Mouse (Mus musculus) lung, postnatal 0 days (tissue): ENCODE measurements around the gene Sox12. TPM values are rescaled to one million over a fixed set of nuclear protein-coding genes. Genes with fewer than 3 reads are reported as not detected.

ENCODE experiments used
- ATAC-seq: fragments of 200-750 bp; cut with Nextera tagmentation; 2 replicates; pipeline ENCODE4 v1.8.0; 2017; ENCODE audit warnings: moderate library complexity
- DNase-seq: peaks from one replicate; pipeline ENCODE4 v3.0.0-alpha.2; 2016; ENCODE audit warnings: low spot score
- H3K27ac ChIP-seq: fragments of 300-500 bp; sonication (generic); 2 replicates; pipeline ENCODE4 v1.5.1; 2014; ENCODE audit warnings: antibody characterized with exemption, mild to moderate bottlenecking, low read length, mixed read lengths
- H3K27me3 ChIP-seq: fragments of 300-500 bp; sonication (generic); replicated peaks from 2 replicates; pipeline ENCODE4 v1.6.1; 2014; ENCODE audit warnings: low read length, mixed read lengths; ENCODE audit not compliant: insufficient read depth
- H3K36me3 ChIP-seq: fragments of 300-500 bp; sonication (generic); 2 replicates; pipeline ENCODE4 v1.6.1; 2014; ENCODE audit warnings: low read length, mixed read lengths; ENCODE audit not compliant: insufficient read depth
- H3K4me1 ChIP-seq: fragments of 300-500 bp; sonication (generic); 2 replicates; pipeline ENCODE4 v1.6.1; 2014; ENCODE audit warnings: antibody characterized with exemption, low read depth, low read length, mixed read lengths; ENCODE audit not compliant: insufficient read depth
- H3K4me2 ChIP-seq: fragments of 300-500 bp; sonication (generic); replicated peaks from 2 replicates; pipeline ENCODE4 v1.6.1; 2014; ENCODE audit warnings: low read depth, mild to moderate bottlenecking, low read length, moderate library complexity, mixed read lengths
- H3K4me3 ChIP-seq: fragments of 300-500 bp; sonication (generic); 2 replicates; pipeline ENCODE4 v1.5.1; 2014; ENCODE audit warnings: low read depth, low read length
- H3K9ac ChIP-seq: fragments of 300-500 bp; sonication (generic); replicated peaks from 2 replicates; pipeline ENCODE4 v1.6.1; 2014; ENCODE audit warnings: low read depth, mild to moderate bottlenecking
- H3K9me3 ChIP-seq: fragments of 300-500 bp; sonication (generic); 2 replicates; pipeline ENCODE4 v1.6.1; 2016; ENCODE audit warnings: low read length, mixed read lengths
- CTCF ChIP-seq: IDR thresholded peaks from 2 replicates; pipeline ENCODE4 v1.5.1; 2016; ENCODE audit warnings: antibody characterized with exemption, mild to moderate bottlenecking
- EP300 ChIP-seq: IDR thresholded peaks from 2 replicates; pipeline ENCODE4 v1.6.1; 2016; ENCODE audit warnings: antibody characterized with exemption, mild to moderate bottlenecking, control low read depth
- WGBS: fragments of 180-500 bp; shearing (Covaris S2); extraction: QIAGEN DNeasy Blood & Tissue Kit; methylation state at CpG from one replicate; pipeline ENCODE4 v1.1.7; 2014; 5-methylcytosine and 5-hydroxymethylcytosine counted together
- polyA plus RNA-seq: library from polyadenylated mRNA; unstranded; fragments of >200 nt; fragmentation: Nextera tagmentation; extraction: Ambion mirVana; gene quantifications from 2 replicates; pipeline ENCODE4 v1.2.1, GENCODE M21; 2015

The Sox12 gene
- polyA plus RNA-seq, 1 experiment from 2014 or later, result 3.5 TPM

GRCm38 (mm10) chr2:152345393-152345792 is 52.5 kb downstream of the Sox12 start:
- no peak for TF ChIP-seq EP300
- no peak overlapping the region for H3K9ac ChIP-seq
- H3K4me3 ChIP-seq, result no peak overlapping the region
- no peak overlapping the region for H3K4me2 ChIP-seq
- H3K36me3 ChIP-seq, result no peaks in the 10 kb centered on the region
- no peaks in the 10 kb centered on the region for H3K9me3 ChIP-seq
- 70% methylated on average over 6 of the region's 6 CpGs for WGBS
- H3K27ac ChIP-seq, result no peak overlapping the region
- ATAC-seq (no peak), DNase-seq (no peak)
- no peaks in the 10 kb centered on the region for H3K27me3 ChIP-seq
- 0 out of 2 replicates have a peak, but pooled peaks cover 5% of the 10 kb centered on the region for H3K4me1 ChIP-seq

- no peak for ATAC-seq
- Histone ChIP-seq H3K4me2 (no peak overlapping the region), H3K27me3 (no peaks in the 10 kb centered on the region), H3K27ac (no peak overlapping the region), H3K9ac (no peak overlapping the region), H3K4me1 (0 out of 2 replicates have a peak, but pooled peaks cover 5% of the 10 kb centered on the region), H3K4me3 (no peak overlapping the region), H3K9me3 (no peaks in the 10 kb centered on the region), H3K36me3 (no peaks in the 10 kb centered on the region)
- TF ChIP-seq EP300 (no peak), CTCF (no peak)
- WGBS, result 63% methylated on average over 5 of the region's 5 CpGs
- no peak for DNase-seq
These were observed 53.0 kb downstream of the Sox12 start for GRCm38 (mm10) chr2:152344909-152345308.

GRCm38 (mm10) chr2:152344361-152344760 is 53.5 kb downstream of the Sox12 start:
- Histone ChIP-seq H3K4me2 (peak overlapping the region; percentile 81), H3K9ac (no peak overlapping the region), H3K36me3 (no peaks in the 10 kb centered on the region), H3K27ac (peak overlapping the region; percentile 81; the same call in 1 of the 2 replicates), H3K4me3 (peak overlapping the region; percentile 51), H3K9me3 (no peaks in the 10 kb centered on the region), H3K27me3 (no peaks in the 10 kb centered on the region), H3K4me1 (0 out of 2 replicates have a peak, but pooled peaks cover 5% of the 10 kb centered on the region)
- TF ChIP-seq CTCF (no peak), EP300 (no peak)
- ATAC-seq (peak; percentile 17), DNase-seq (no peak)
- 4% methylated on average over 10 of the region's 10 CpGs for WGBS

Other genes starting within 250 kb of the Sox12 start
- gene Csnk2a1, start 171.2 kb downstream of the Sox12 start, polyA plus RNA-seq, result 62.4 and 70.4 TPM in 2 replicates
- 37.5 and 38.8 TPM in 2 replicates for gene Tbc1d20, start 104.2 kb downstream of the Sox12 start, polyA plus RNA-seq
- gene Rbck1, start 65.4 kb downstream of the Sox12 start, polyA plus RNA-seq, result 67.9 and 74.4 TPM in 2 replicates
- gene Trib3, start 54.0 kb downstream of the Sox12 start, polyA plus RNA-seq, result 5.7 and 6.7 TPM in 2 replicates
- gene Nrsn2, start 21.4 kb downstream of the Sox12 start, polyA plus RNA-seq, result not detected in 2 replicates
- 17.3 TPM in 2 replicates for gene Zcchc3, start 17.0 kb upstream of the Sox12 start, polyA plus RNA-seq
- 10.7 and 14.6 TPM in 2 replicates for gene 6820408C15Rik, start 17.5 kb upstream of the Sox12 start, polyA plus RNA-seq
- gene Defb23, start 66.6 kb upstream of the Sox12 start, polyA plus RNA-seq, result not detected in 2 replicates
- not detected in 2 replicates for gene Defb20, start 79.0 kb upstream of the Sox12 start, polyA plus RNA-seq
- gene Defb22, start 92.1 kb upstream of the Sox12 start, polyA plus RNA-seq, result not detected in 2 replicates
- gene Defb26, start 113.6 kb upstream of the Sox12 start, polyA plus RNA-seq, result not detected in 2 replicates
- not detected in 2 replicates for gene Defb28, start 120.2 kb upstream of the Sox12 start, polyA plus RNA-seq
- gene Defb29, start 142.0 kb upstream of the Sox12 start, polyA plus RNA-seq, result not detected in 2 replicates
- gene Gm17416, start 171.3 kb upstream of the Sox12 start, polyA plus RNA-seq, result not detected in 2 replicates
- gene Defb21, start 174.7 kb upstream of the Sox12 start, polyA plus RNA-seq, result not detected in 2 replicates
- gene Defb19, start 182.2 kb upstream of the Sox12 start, polyA plus RNA-seq, result 0.36 TPM in 1 of 2 replicates, not detected in the other
- not detected in 2 replicates for gene Defb45, start 201.3 kb upstream of the Sox12 start, polyA plus RNA-seq
- gene Defb36, start 206.3 kb upstream of the Sox12 start, polyA plus RNA-seq, result not detected in 2 replicates
- 3.0 and 4.9 TPM in 2 replicates for gene Defb25, start 225.0 kb upstream of the Sox12 start, polyA plus RNA-seq
- 32.2 and 34.0 TPM in 2 replicates for gene Rem1, start 228.9 kb upstream of the Sox12 start, polyA plus RNA-seq